Mouse (Mus musculus) limb, embryonic 13.5 days (tissue): ENCODE measurements around the gene Exoc7. TPM values are rescaled to one million over a fixed set of nuclear protein-coding genes. Genes with fewer than 3 reads are reported as not detected.

Experiments
- ATAC-seq: fragments of 200-750 bp; cut with Nextera tagmentation; 2 replicates; pipeline ENCODE4 v1.8.0; 2017; ENCODE audit warnings: low read depth, moderate number of reproducible peaks, moderate TSS enrichment; ENCODE audit not compliant: low FRiP score
- H3K27ac ChIP-seq: fragments of 300-500 bp; sonication (generic); 2 replicates; pipeline ENCODE4 v1.5.1; 2015; ENCODE audit warnings: inconsistent platforms, mild to moderate bottlenecking, moderate library complexity
- H3K27me3 ChIP-seq: fragments of 300-500 bp; sonication (generic); 2 replicates; pipeline ENCODE4 v1.6.1; 2015; ENCODE audit warnings: mild to moderate bottlenecking, inconsistent platforms
- H3K36me3 ChIP-seq: fragments of 300-500 bp; sonication (generic); 2 replicates; pipeline ENCODE4 v1.6.1; 2015; ENCODE audit warnings: inconsistent platforms, mild to moderate bottlenecking, moderate library complexity
- H3K4me1 ChIP-seq: fragments of 300-500 bp; sonication (generic); 2 replicates; pipeline ENCODE4 v1.6.1; 2015; ENCODE audit warnings: inconsistent platforms
- H3K4me2 ChIP-seq: fragments of 300-500 bp; sonication (generic); replicated peaks from 2 replicates; pipeline ENCODE4 v1.6.1; 2015; ENCODE audit warnings: inconsistent platforms, mild to moderate bottlenecking, moderate library complexity
- H3K4me3 ChIP-seq: fragments of 300-500 bp; sonication (generic); 2 replicates; pipeline ENCODE4 v1.5.1; 2015; ENCODE audit warnings: moderate library complexity, mild to moderate bottlenecking, inconsistent platforms
- H3K9ac ChIP-seq: fragments of 300-500 bp; sonication (generic); 2 replicates; pipeline ENCODE4 v1.6.1; 2015; ENCODE audit warnings: mild to moderate bottlenecking, inconsistent platforms
- H3K9me3 ChIP-seq: fragments of 300-500 bp; sonication (generic); 2 replicates; pipeline ENCODE4 v1.6.1; 2016; ENCODE audit warnings: inconsistent platforms
- WGBS: fragments of 180-500 bp; shearing (Covaris S2); methylation state at CpG from one replicate; pipeline ENCODE4 v1.1.7; 2015; 5-methylcytosine and 5-hydroxymethylcytosine counted together
- polyA plus RNA-seq: library from polyadenylated mRNA; unstranded; fragments of >200 nt; fragmentation: Nextera tagmentation; extraction: Ambion mirVana; gene quantifications from 2 replicates; pipeline ENCODE4 v1.2.1, GENCODE M21; 2015

Exoc7 gene
- polyA plus RNA-seq, 1 experiment from 2014 or later = 80.2 TPM

GRCm38 (mm10) chr11:116309601-116310000, 2.6 kb upstream of the Exoc7 start:
- WGBS = 75% methylated on average over 3 of the region's 3 CpGs
- Histone ChIP-seq H3K27me3 (0 out of 2 replicates have a peak, but pooled peaks cover 4% of the 10 kb centered on the region), H3K9me3 (no peaks in the 10 kb centered on the region), H3K4me1 (peaks cover 16% of the 10 kb centered on the region), H3K9ac (no peak overlapping the region), H3K27ac (no peak overlapping the region), H3K4me3 (no peak overlapping the region), H3K4me2 (no peak overlapping the region), H3K36me3 (peaks cover 5% of the 10 kb centered on the region)
- no peak for ATAC-seq

DNA sequence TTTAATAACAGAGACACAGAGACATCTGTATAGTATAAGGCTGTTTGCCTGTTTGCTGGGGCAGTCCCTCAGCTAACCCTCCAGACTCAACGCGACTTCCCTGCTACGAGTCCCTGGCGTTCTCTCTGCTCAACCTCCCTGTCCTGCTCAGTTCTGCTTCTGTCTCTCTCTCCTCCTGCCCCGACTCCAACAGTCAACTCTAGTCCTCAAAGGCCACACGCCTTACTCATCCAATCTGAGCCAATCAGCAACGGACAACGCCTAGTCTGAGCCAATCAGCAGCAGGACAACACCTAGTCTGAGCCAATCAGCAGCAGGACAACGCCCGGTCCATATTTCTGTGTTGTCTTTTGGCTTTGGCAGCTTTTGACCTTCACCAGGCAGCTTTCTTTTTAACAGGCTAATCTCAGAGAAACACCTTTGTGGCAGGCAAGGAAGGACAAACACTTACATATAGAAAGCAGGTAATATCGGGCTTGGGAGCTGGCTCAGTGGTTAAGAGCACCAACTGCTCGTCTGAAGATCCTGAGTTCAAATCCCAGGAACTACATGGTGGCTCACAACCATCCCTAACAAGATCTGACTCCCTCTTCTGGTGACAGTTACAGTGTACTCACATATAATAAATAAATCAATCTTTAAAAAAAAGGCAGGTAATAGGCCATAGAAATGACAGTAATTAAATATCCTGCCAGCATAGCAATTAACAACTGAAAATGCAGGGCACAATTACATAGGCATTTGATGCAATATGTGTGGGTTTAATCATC, 914 bp upstream of the Exoc7 start:
- no peak overlapping the region for H3K27ac ChIP-seq
- no peaks in the 10 kb centered on the region for H3K9me3 ChIP-seq
- H3K4me2 ChIP-seq = no peak overlapping the region
- no peak overlapping the region for H3K9ac ChIP-seq
- peaks cover 16% of the 10 kb centered on the region for H3K4me1 ChIP-seq
- WGBS = 90% methylated on average over 12 of the region's 12 CpGs
- H3K36me3 ChIP-seq = peaks cover 21% of the 10 kb centered on the region
- H3K27me3 ChIP-seq = 0 out of 2 replicates have a peak, but pooled peaks cover 4% of the 10 kb centered on the region
- H3K4me3 ChIP-seq = no peak overlapping the region
- no peak for ATAC-seq

DNA sequence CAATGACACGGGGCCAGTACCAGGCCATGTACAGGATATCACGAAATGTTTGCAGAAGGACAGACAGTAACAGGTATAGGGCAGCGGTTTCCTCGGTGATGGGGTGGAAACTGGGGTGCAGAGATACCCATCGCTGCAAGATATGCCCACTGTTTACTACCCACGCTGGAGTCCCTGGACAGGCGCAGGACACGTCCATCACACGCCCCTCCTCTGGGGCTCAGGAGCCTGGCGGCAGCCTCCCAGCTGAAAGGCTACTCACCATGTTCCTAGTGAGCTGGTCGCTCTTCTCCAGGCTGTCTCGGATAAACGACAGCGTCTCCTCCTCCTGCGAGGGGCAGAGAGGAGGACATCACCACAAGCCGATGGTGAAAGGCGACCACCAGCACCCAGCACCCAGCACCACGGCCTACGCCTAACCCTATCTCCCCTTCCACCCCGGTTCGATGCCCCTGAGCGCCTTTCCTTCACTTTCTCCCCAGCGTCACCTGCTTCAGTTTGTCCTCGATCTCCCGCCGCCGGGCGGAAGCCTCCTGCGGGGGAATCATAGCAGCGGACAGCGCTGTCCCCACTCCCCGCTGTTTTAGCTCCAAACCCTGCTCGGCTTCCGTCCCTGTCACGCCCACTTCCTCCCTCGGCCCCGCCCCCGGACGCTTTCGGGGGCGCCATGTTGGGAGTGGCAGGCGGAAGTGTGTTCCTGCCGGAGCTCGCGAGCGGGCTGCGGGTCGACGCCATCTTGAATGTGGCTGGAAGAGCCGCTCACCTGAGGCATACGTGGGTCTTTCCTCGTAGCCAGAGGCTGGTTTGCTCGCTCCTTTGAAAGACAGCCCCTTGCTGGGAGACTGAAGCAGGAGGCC, 679 bp downstream of the Exoc7 start:
- H3K27ac ChIP-seq = no peak overlapping the region
- 2% methylated on average over 53 of the region's 53 CpGs for whole genome bisulfite sequencing

DNA sequence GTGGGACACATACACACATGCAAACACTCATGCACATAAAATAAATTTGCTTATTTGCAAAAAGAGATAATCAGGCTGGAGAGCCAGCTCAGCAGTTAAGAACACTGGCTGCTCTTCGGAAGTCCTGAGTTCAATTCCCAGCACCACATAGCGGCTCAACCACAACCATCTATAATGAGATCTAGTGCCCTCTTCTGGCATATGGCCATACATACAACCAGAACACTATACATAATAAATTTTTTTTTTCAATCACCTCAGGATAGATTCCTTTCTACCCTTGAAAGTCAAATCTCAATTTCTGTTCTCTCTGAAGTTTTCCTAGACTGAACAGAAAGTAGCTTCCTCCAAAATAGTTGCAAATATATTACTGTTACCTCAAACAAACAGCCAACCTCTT, 1.6 kb downstream of the Exoc7 start:
- WGBS = 91% methylated on average over 2 of the region's 2 CpGs
- peak overlapping the region; percentile 87 for H3K4me2 ChIP-seq
- peaks cover 47% of the 10 kb centered on the region for H3K36me3 ChIP-seq
- peak overlapping the region; percentile 76 for H3K4me3 ChIP-seq
- H3K27ac ChIP-seq = no peak overlapping the region
- no peaks in the 10 kb centered on the region for H3K27me3 ChIP-seq
- peaks cover 12% of the 10 kb centered on the region for H3K4me1 ChIP-seq
- no peaks in the 10 kb centered on the region for H3K9me3 ChIP-seq
- no peak for ATAC-seq
- H3K9ac ChIP-seq = no peak overlapping the region

More for the DNA sequence above, 679 bp downstream of the Exoc7 start:
- Histone ChIP-seq H3K9ac (peak overlapping the region; percentile 85), H3K9me3 (no peaks in the 10 kb centered on the region), H3K4me2 (peak overlapping the region; percentile 87), H3K4me1 (peaks cover 15% of the 10 kb centered on the region), H3K27me3 (0 out of 2 replicates have a peak, but pooled peaks cover 1% of the 10 kb centered on the region), H3K4me3 (peak overlapping the region; percentile 76), H3K36me3 (peaks cover 37% of the 10 kb centered on the region)
- peak; percentile 93 for ATAC-seq

DNA sequence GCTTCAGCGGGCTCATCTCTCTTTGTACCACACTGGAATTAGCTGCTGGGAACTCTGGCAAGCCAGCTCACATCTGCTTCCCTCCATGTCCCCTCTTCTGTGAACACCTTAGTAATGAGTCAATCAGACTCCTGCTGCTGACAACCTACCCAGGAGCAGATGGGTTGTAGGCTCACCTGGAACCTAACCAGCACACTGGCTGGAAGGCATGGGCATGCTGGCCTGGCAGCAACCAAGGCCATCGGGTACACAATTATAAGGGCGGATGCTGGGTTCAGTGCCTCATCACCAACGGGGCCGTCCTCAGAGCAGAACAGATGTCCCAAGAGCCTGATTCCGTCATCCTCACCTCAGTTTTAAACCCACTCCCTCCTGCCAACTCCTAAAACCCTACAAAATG, 8.4 kb downstream of the Exoc7 start:
- Histone ChIP-seq H3K4me2 (no peak overlapping the region), H3K36me3 (peaks cover 95% of the 10 kb centered on the region), H3K27ac (no peak overlapping the region), H3K4me1 (no peaks in the 10 kb centered on the region), H3K4me3 (no peak overlapping the region), H3K9me3 (no peaks in the 10 kb centered on the region), H3K27me3 (no peaks in the 10 kb centered on the region), H3K9ac (no peak overlapping the region)
- 91% methylated on average over 6 of the region's 6 CpGs for WGBS
- no peak for ATAC-seq

GRCm38 (mm10) chr11:116298221-116298620, 8.8 kb downstream of the Exoc7 start:
- Histone ChIP-seq H3K4me3 (no peak overlapping the region), H3K4me1 (no peaks in the 10 kb centered on the region), H3K9me3 (no peaks in the 10 kb centered on the region), H3K27ac (no peak overlapping the region), H3K4me2 (no peak overlapping the region), H3K27me3 (no peaks in the 10 kb centered on the region), H3K36me3 (peaks cover 91% of the 10 kb centered on the region), H3K9ac (no peak overlapping the region)
- 88% methylated on average over 11 of the region's 11 CpGs for WGBS
- ATAC-seq = no peak

DNA sequence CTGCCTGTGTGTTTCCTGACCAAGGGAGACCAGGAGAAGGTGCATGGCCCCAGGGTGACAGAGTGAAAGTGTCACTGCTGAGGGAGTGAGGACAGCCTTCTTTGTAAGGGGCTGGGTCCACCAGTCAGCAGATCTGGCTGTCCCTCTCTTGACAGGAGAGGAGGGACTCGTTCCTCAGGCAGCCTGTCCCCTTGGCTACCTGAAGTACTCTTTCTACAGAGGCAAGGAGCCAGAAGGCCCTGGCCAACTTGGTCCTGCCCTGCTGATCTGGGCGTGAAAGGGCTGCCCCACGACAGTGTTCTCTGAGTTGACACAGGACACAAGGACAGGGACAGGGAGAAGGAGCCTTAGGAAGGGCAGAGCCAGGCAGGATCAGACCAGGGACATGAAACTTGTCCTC, 10.0 kb downstream of the Exoc7 start:
- no peaks in the 10 kb centered on the region for H3K4me1 ChIP-seq
- no peak overlapping the region for H3K27ac ChIP-seq
- no peak overlapping the region for H3K9ac ChIP-seq
- H3K9me3 ChIP-seq = no peaks in the 10 kb centered on the region
- 71% methylated on average over 3 of the region's 3 CpGs for WGBS
- H3K4me3 ChIP-seq = no peak overlapping the region
- H3K4me2 ChIP-seq = no peak overlapping the region
- H3K27me3 ChIP-seq = no peaks in the 10 kb centered on the region
- peaks cover 91% of the 10 kb centered on the region for H3K36me3 ChIP-seq
- no peak for ATAC-seq

DNA sequence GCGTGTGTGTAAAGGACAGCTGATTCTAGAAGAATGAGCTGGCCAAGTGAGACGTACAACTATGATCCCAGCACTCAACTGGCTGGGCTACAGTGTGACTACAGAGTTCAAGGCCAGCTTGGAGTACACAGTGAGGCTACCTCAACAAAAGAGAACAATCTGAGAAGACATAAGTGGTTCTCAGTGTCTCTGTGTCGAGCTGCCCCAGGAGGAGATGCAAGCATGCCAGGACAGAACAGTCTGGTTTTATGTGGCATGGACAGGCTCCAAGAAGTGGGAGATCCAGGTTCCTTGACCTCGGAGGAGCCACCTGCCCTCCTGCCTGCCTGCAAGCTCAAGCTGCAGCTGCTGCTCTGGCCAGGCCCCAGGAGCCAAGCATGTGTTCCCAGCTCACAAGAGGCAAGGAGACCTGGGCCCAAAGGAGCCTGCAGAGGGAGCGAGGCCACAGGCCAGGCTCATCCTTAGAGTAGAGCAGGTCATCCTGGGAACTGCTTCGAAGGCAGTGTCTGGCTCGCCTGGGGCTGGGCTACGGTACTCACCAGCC, 10.8 kb downstream of the Exoc7 start:
- Histone ChIP-seq H3K4me1 (no peaks in the 10 kb centered on the region), H3K36me3 (peaks cover 91% of the 10 kb centered on the region), H3K9ac (no peak overlapping the region), H3K27me3 (no peaks in the 10 kb centered on the region), H3K9me3 (no peaks in the 10 kb centered on the region), H3K4me2 (no peak overlapping the region), H3K4me3 (no peak overlapping the region), H3K27ac (no peak overlapping the region)
- ATAC-seq = no peak
- 90% methylated on average over 8 of the region's 8 CpGs for WGBS

DNA sequence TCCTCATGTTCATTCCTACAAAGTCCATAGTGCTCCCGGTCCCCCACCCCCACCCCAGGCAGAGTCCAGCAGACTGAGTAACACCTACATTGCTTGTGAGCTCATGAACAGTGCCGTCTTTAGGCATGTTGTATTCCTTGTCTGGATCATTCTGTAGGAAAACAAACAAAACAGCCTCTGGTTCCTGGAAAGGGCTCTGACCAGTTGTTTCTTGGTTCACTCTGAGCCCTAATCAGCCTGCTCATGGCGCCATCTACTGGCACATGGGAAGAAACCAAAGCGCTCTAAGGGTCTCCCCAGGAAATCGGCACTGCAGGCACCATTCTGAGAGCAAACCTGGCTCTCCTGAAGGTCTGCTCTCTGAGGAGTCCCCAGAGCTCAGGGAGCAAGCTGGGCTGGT, 12.7 kb downstream of the Exoc7 start:
- WGBS = 29% methylated on average over 5 of the region's 5 CpGs
- peaks cover 91% of the 10 kb centered on the region for H3K36me3 ChIP-seq
- H3K4me3 ChIP-seq = no peak overlapping the region
- no peak overlapping the region for H3K9ac ChIP-seq
- no peak overlapping the region for H3K27ac ChIP-seq
- H3K9me3 ChIP-seq = no peaks in the 10 kb centered on the region
- no peak for ATAC-seq
- no peak overlapping the region for H3K4me2 ChIP-seq
- no peaks in the 10 kb centered on the region for H3K27me3 ChIP-seq
- no peaks in the 10 kb centered on the region for H3K4me1 ChIP-seq

GRCm38 (mm10) chr11:116293538-116294137, 13.4 kb downstream of the Exoc7 start:
- H3K4me2 ChIP-seq = no peak overlapping the region
- peaks cover 91% of the 10 kb centered on the region for H3K36me3 ChIP-seq
- H3K4me1 ChIP-seq = no peaks in the 10 kb centered on the region
- no peak overlapping the region for H3K4me3 ChIP-seq
- ATAC-seq = no peak
- H3K27me3 ChIP-seq = no peaks in the 10 kb centered on the region
- H3K9ac ChIP-seq = no peak overlapping the region
- WGBS = 88% methylated on average over 12 of the region's 12 CpGs
- no peak overlapping the region for H3K27ac ChIP-seq
- no peaks in the 10 kb centered on the region for H3K9me3 ChIP-seq

- H3K4me2 ChIP-seq = no peak overlapping the region
- peaks cover 94% of the 10 kb centered on the region for H3K36me3 ChIP-seq
- 90% methylated on average over 13 of the region's 13 CpGs for WGBS
- ATAC-seq = no peak
- H3K9ac ChIP-seq = no peak overlapping the region
- no peaks in the 10 kb centered on the region for H3K27me3 ChIP-seq
- no peak overlapping the region for H3K27ac ChIP-seq
- H3K9me3 ChIP-seq = no peaks in the 10 kb centered on the region
- H3K4me3 ChIP-seq = no peak overlapping the region
- H3K4me1 ChIP-seq = no peaks in the 10 kb centered on the region
Measured at GRCm38 (mm10) chr11:116292401-116292800, 14.6 kb downstream of the Exoc7 start.

DNA sequence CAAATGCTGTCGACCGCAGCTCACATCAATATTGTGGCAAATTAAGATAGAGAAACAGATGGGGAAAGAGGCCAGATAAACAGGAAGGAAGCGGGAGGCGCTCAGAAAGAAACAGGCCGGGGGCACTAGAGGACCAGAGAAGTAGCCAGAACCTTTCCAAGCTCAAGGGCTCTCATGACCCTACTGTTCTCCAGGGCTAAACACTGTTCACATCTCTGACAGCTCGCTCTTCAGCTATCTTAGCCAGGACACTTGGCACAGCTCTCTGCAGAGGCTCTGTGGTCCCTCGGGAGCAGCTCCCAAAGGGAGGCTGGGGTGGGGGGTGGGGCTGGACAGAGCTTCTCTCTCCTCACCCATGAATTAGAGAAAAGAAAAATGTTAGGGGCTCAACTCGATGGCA, 16.5 kb downstream of the Exoc7 start:
- Histone ChIP-seq H3K27me3 (peaks cover 8% of the 10 kb centered on the region), H3K4me2 (no peak overlapping the region), H3K36me3 (peaks cover 79% of the 10 kb centered on the region), H3K27ac (no peak overlapping the region), H3K4me3 (no peak overlapping the region), H3K9me3 (no peaks in the 10 kb centered on the region), H3K4me1 (no peaks in the 10 kb centered on the region), H3K9ac (no peak overlapping the region)
- 79% methylated on average over 8 of the region's 8 CpGs for WGBS
- ATAC-seq = no peak
